ENCODE assay signal across 8 mouse cellular contexts in genomic region chr6:8770341-8770740, GRCm38 (mm10). TPM values are rescaled to one million over a fixed set of nuclear protein-coding genes. Genes with fewer than 3 reads are reported as not detected.
A peak's percentile ranks its signal among the peaks of the same experiment; 100 is the strongest.
DNase-seq lines count a peak whose midpoint lies in the region; ATAC-seq and TF ChIP-seq lines count a peak whose summit lies in the region.

No protein-coding gene starts in this region.

- no peaks in the 10 kb centered on the region for H3K27me3 ChIP-seq in heart, embryonic 16.5 days (ENCODE audit: control insufficient read depth, insufficient read depth, low read length)
- H3K27me3 ChIP-seq in liver, embryonic 15.5 days: no peaks in the 10 kb centered on the region; the same call in 1 of the 2 replicates
- no peaks in the 10 kb centered on the region for H3K27me3 ChIP-seq in midbrain, postnatal 0 days (ENCODE audit: insufficient read depth, low read length)

- H3K27ac ChIP-seq in heart, embryonic 16.5 days (ENCODE audit: low read length): peak overlapping the region; percentile 54; the same call in 1 of the 2 replicates
- 0 out of 2 replicates have a peak overlapping the region, but pooled peaks have one; percentile 11 for H3K27ac ChIP-seq in liver, embryonic 15.5 days (replicated peaks)
- H3K27ac ChIP-seq in midbrain, postnatal 0 days (ENCODE audit: low read depth, low read length): no peak overlapping the region

- no peaks in the 10 kb centered on the region for H3K4me1 ChIP-seq in heart, embryonic 16.5 days (ENCODE audit: control insufficient read depth, insufficient read depth, low read length)
- peaks cover 10% of the 10 kb centered on the region for H3K4me1 ChIP-seq in liver, embryonic 15.5 days (replicated peaks)
- H3K4me1 ChIP-seq in midbrain, postnatal 0 days (ENCODE audit: insufficient read depth, low read length): no peaks in the 10 kb centered on the region

- no peaks in the 10 kb centered on the region for H3K9me3 ChIP-seq in heart, embryonic 16.5 days (replicated peaks; ENCODE audit: control insufficient read depth, low read length)
- H3K9me3 ChIP-seq in liver, embryonic 15.5 days (replicated peaks): no peaks in the 10 kb centered on the region
- H3K9me3 ChIP-seq in midbrain, postnatal 0 days (ENCODE audit: low read length): no peaks in the 10 kb centered on the region

- WGBS in heart, embryonic 16.5 days: 60% methylated on average over 10 of the region's 10 CpGs
- WGBS in liver, embryonic 15.5 days (ENCODE audit: insufficient replicate concordance): 38% methylated on average over 10 of the region's 10 CpGs
- 80% methylated on average over 10 of the region's 10 CpGs for WGBS in midbrain, postnatal 0 days

- no peak overlapping the region for H3K9ac ChIP-seq in heart, embryonic 16.5 days (ENCODE audit: low read length)
- no peak overlapping the region for H3K9ac ChIP-seq in liver, embryonic 15.5 days
- no peak overlapping the region for H3K9ac ChIP-seq in midbrain, postnatal 0 days (replicated peaks; ENCODE audit: low read length, poor library complexity, severe bottlenecking)

- no peak overlapping the region for H3K4me3 ChIP-seq in heart, embryonic 16.5 days (ENCODE audit: low read length)
- H3K4me3 ChIP-seq in liver, embryonic 15.5 days (replicated peaks): no peak overlapping the region
- no peak overlapping the region for H3K4me3 ChIP-seq in midbrain, postnatal 0 days (ENCODE audit: low read depth, low read length)

- DNase-seq in 3134 (ENCODE audit: extremely low read depth, insufficient read length, low spot score) (peak; percentile 14), MN1 (ENCODE audit: low spot score) (peak; percentile 10)
- no peak for DNase-seq in frontal cortex, postnatal 10 days (ENCODE audit: low spot score in 2 of 2)
- DNase-seq in right cerebral cortex, adult 18-20 months: no peak
- DNase-seq in midbrain, postnatal 0 days (ENCODE audit: low spot score): no peak
- DNase-seq in gastrocnemius, postnatal 10 days: no peak

- H3K36me3 ChIP-seq in heart, embryonic 16.5 days (ENCODE audit: control insufficient read depth, insufficient read depth): no peaks in the 10 kb centered on the region
- no peaks in the 10 kb centered on the region for H3K36me3 ChIP-seq in liver, embryonic 15.5 days (replicated peaks)
- no peaks in the 10 kb centered on the region for H3K36me3 ChIP-seq in midbrain, postnatal 0 days (ENCODE audit: insufficient read depth, low read length)

- ATAC-seq in heart, embryonic 16.5 days (replicated peaks; ENCODE audit: extremely low read depth, insufficient read depth, low FRiP score): peak; percentile 79; the same call in 1 of the 2 replicates
- ATAC-seq in liver, embryonic 15.5 days (ENCODE audit: insufficient read depth): peak; percentile 60
- ATAC-seq in midbrain, postnatal 0 days (ENCODE audit: low FRiP score): no peak

- no peak for TF ChIP-seq CTCF in midbrain, postnatal 0 days (IDR thresholded peaks at IDR 0.05)

- peak overlapping the region; percentile 5; the same call in 1 of the 2 replicates for H3K4me2 ChIP-seq in heart, embryonic 16.5 days (ENCODE audit: low read depth, low read length)
- peak overlapping the region; percentile 33; the same call in 1 of the 2 replicates for H3K4me2 ChIP-seq in liver, embryonic 15.5 days
- no peak overlapping the region for H3K4me2 ChIP-seq in midbrain, postnatal 0 days (ENCODE audit: low read depth, low read length, poor library complexity, severe bottlenecking)

RNA-seq across cellular contexts. Expression of gene Ica1, which starts 7.9 kb away (rescaled TPM):
- 20.0 and 23.5 TPM in 2 replicates for polyA plus RNA-seq in heart, embryonic 16.5 days (2015; fragmentation: Nextera tagmentation; extraction: Ambion mirVana)
- 5.3 and 5.6 TPM in 2 replicates for polyA plus RNA-seq in liver, embryonic 15.5 days (2015; fragmentation: Nextera tagmentation; extraction: Ambion mirVana)
- 57.4 and 66.6 TPM in 2 replicates for total RNA-seq in midbrain, postnatal 0 days (2014; rRNA removed)
- polyA plus RNA-seq in midbrain, postnatal 0 days (2015; fragmentation: Nextera tagmentation; extraction: Ambion mirVana): 98.7 and 98.8 TPM in 2 replicates
- 1 to 10 TPM; 3.7 to 4.4 TPM for total RNA-seq in gastrocnemius, postnatal 10 days (2021)

Comparison
In these comparisons a context has a peak if more than half of its experiments do, and no peak if none do; other contexts are left out.
1. DNase-seq: peak in 3134 (single experiment) and MN1 (single experiment); none in frontal cortex, postnatal 10 days (0 of 2), right cerebral cortex, adult 18-20 months (single experiment), midbrain, postnatal 0 days (single experiment) and gastrocnemius, postnatal 10 days (single experiment).